ENCODE assay signal across 1 mouse cellular context in the genomic region with DNA sequence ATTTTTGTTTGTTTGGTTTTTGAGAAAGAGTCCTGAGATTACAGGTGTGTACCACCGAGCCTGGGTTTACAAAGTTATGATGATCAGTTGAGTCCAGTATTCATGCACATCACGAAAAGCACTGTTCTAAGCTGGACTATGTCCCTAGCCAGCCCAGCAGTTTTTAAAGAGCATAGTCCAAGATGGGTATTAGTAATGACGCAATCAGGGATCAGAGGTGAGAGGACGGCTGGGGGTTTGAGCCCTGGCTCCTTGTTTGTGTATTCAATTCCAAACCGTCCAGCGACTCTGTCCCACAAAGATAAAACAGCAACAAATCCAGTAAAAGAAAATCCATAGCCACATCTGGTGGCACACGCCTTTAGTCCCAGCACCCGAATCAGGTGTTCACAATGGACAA.
TF ChIP-seq lines count a peak whose summit lies in the region.

No protein-coding gene starts in this region.

TF ChIP-seq in MEL, 35 proteins besides CTCF, POLR2A, EP300 and RAD21 (continued from another document):
- TF ChIP-seq E2F4 (IDR thresholded peaks at IDR 0.05; ENCODE audit: borderline replicate concordance, low read depth, low read length) = 0 out of 2 replicates have a peak, but pooled peaks have one; percentile 32
- peak; percentile 77; the same call in 1 of the 2 replicates for TF ChIP-seq CHD1 (IDR thresholded peaks at IDR 0.05; ENCODE audit: low read depth, low read length)
